Mouse (Mus musculus): ENCODE measurements around the gene Kcnj15.

GRCm38 (mm10) chr16:95285043-95285442, 27.7 kb downstream of the Kcnj15 start:
- TF ChIP-seq ZC3H11A (IDR thresholded peaks at IDR 0.05; ENCODE audit: borderline replicate concordance, low read depth, low read length): no peak
- no peak for TF ChIP-seq ZNF384 (IDR thresholded peaks at IDR 0.05; ENCODE audit: low read depth, low read length)
- no peak for TF ChIP-seq MAFK (IDR thresholded peaks at IDR 0.05; ENCODE audit: insufficient read depth, low read depth, low read length)
- no peak for TF ChIP-seq CHD2 (IDR thresholded peaks at IDR 0.05; ENCODE audit: low read depth, low read length)
- TF ChIP-seq HCFC1 (IDR thresholded peaks at IDR 0.05; ENCODE audit: borderline replicate concordance, insufficient read depth, low read length): no peak
